Mouse (Mus musculus) brain, adult 10 weeks (tissue): Measurements from ENCODE around the gene Tnnt3. TPM values are rescaled to one million over a fixed set of nuclear protein-coding genes. Genes with fewer than 3 reads are reported as not detected.

Experiments used
- polyA plus RNA-seq: library from polyadenylated mRNA; stranded (reverse); fragments of 350-450 nt; fragmentation: Illumina TruSeq; extraction: RNeasy Lipid Tissue Mini Kit (QIAGEN cat#74804); gene quantifications from one replicate; pipeline ENCODE4 v1.2.3, GENCODE M21; 2015; ENCODE audit warnings: low read depth, low replicate concordance

The Tnnt3 gene
- polyA plus RNA-seq, result 2.0 TPM

DNA sequence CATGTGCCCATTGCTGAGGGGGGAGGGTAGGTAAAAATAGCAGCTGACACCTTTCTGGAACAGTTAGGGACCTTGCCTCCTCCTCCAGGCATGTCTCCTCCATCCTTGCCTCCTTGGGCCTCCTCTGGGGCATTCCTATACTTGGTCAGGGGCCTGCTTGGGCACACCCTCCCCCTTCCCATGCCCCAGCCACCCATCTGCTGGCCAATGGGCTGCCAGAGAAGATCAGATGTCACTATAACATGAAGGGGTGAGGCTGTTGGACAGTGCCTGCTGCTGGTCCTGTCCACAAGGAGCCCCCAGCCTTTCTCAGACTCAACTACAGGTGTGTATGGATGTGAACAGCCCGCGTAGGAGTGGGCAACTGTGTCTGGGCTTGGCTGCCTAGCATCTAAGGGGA, at the start of gene Tnnt3:
Gene Tnnt3, plus strand, starts transcription at position 262 of the 400 bp plus-strand sequence.

DNA sequence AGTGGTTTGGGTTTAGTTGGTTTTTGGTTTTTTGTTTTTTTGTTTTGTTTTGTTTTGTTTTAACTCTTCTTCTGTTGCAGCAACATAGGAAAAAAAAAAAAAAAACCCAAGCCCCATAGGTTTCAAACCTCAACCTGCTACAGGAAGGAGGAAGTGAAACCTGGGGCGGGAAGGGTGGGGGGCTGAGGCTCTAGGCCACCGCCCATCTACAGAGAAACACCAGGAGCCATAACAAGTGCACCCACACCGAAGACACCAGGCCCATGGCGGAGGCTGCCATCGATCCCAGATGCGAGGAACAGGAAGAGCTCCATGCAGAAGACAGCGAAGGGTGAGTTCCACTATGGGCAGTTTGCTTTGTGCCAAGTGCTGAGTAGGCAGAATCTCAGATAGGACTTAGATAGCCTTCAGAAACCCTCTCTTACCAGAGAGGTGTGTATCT, 38.0 kb upstream of the Tnnt3 start, which contains the start of gene Lsp1:
Gene Lsp1, plus strand, starts transcription at position 174 of the 442 bp plus-strand sequence.

DNA sequence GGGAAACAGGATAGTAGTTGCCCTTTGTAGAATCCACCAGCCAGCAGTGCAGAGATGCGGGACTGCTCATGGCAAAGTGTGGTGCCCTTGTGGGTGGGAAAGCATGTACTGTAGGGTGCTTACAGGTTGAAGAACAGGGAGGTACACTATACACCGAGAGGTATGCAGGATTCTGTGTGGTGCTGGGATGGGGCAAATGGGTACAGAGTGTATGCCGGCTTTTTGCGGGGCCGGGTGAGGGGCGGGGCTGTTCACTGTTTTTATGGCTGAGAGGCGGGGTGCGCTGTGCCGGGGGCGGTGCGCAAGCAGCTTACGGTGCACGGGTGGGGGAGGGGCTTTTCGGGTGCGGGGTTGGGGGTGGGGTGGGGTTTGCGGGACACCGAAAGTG, 34.0 kb downstream of the Tnnt3 start, which contains the start of gene Mrpl23:
Gene Mrpl23, plus strand, starts transcription at position 16 of the 388 bp plus-strand sequence.

Other genes with a start within 250 kb of the Tnnt3 start
- not detected for gene Gm2431, start 240.5 kb upstream of the Tnnt3 start, polyA plus RNA-seq
- gene Gm4559, start 224.5 kb upstream of the Tnnt3 start, polyA plus RNA-seq, result not detected
- not detected for gene Krtap5-1, start 201.7 kb upstream of the Tnnt3 start, polyA plus RNA-seq
- not detected for gene Krtap5-4, start 195.3 kb upstream of the Tnnt3 start, polyA plus RNA-seq
- 36.7 TPM for gene Ifitm10, start 125.1 kb upstream of the Tnnt3 start, polyA plus RNA-seq
- gene Gm49369, start 116.2 kb upstream of the Tnnt3 start, polyA plus RNA-seq, result not detected
- gene Ctsd, start 110.8 kb upstream of the Tnnt3 start, polyA plus RNA-seq, result 492 TPM
- not detected for gene Syt8, start 64.0 kb upstream of the Tnnt3 start, polyA plus RNA-seq
- gene Tnni2, start 57.0 kb upstream of the Tnnt3 start, polyA plus RNA-seq, result 1.9 TPM
- 6.2 TPM for gene Lsp1, start 38.0 kb upstream of the Tnnt3 start, polyA plus RNA-seq
- 78.7 TPM for gene Mrpl23, start 33.9 kb downstream of the Tnnt3 start, polyA plus RNA-seq
- gene Igf2, start 168.0 kb downstream of the Tnnt3 start, polyA plus RNA-seq, result 60.1 TPM
- gene Gm49394, start 171.1 kb downstream of the Tnnt3 start, polyA plus RNA-seq, result not detected
- not detected for gene Ins2, start 244.5 kb downstream of the Tnnt3 start, polyA plus RNA-seq